Mouse (Mus musculus): ENCODE results near the gene Abcc4. TPM values are rescaled to one million over a fixed set of nuclear protein-coding genes. Genes with fewer than 3 reads are reported as not detected.
"Not testable (repeated sequence)": the region's sequence is repeated elsewhere in the genome, so short reads cannot be mapped to it uniquely, and the experiment has no call there.

Abcc4 gene
- total RNA-seq, 2 experiments from 2014 or later, result 9.0 to 9.1 TPM

DNA sequence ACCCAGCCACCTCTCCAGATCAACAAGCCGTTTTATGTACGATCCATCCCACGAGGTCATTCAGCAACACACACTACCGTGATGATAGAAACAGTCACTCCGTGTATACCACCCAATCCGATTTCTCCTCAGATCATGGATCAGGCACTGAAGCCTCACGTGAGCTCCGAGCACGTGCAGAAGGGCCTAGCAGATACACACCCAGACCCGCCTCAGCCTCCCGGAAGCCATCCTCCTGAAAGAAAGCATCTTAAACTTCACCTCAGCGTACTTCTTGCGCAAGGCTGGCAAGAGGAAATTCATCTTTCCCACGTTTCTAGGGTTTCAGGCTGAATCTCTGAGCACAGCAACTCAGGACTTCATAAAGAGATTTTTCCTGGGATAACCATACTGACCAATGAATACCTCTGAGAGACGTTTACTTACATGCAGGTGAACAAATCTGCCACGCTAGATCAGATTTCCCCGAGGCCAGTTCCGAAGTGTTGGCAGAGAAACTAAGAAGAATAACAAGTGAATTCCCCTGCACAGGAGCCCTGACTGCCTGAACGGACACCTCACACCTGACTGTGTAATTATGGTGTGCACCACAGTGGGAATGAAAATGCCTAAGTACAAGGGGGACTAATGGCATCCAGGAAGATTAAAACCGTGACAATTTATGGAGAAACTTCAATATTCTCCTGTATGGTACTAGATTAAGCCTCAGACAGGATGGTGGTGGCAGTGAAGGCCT is 54.1 kb downstream of the Abcc4 start:
- intact Hi-C loops (cut with DNase I), result no loop called here
- no peak for DNase-seq

DNA sequence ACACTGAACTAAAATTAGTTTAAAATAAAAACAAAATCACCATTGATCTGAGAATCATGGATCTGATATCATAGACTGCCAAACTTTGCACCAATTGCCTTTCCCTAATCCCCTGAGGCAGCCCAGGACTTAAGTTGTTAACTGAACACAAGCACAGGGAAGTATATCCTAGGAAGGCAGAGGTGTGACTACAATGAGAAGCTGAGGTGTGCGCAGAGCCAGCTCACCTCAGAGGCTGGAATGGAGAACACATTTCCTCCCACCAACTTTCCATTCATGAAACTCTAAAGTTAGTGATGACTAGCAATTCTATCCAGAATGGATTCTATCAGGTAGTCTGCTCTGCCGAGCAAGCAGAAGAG is 56.1 kb downstream of the Abcc4 start:
- intact Hi-C loops (cut with DNase I), result no loop called here
- no peak for DNase-seq

DNA sequence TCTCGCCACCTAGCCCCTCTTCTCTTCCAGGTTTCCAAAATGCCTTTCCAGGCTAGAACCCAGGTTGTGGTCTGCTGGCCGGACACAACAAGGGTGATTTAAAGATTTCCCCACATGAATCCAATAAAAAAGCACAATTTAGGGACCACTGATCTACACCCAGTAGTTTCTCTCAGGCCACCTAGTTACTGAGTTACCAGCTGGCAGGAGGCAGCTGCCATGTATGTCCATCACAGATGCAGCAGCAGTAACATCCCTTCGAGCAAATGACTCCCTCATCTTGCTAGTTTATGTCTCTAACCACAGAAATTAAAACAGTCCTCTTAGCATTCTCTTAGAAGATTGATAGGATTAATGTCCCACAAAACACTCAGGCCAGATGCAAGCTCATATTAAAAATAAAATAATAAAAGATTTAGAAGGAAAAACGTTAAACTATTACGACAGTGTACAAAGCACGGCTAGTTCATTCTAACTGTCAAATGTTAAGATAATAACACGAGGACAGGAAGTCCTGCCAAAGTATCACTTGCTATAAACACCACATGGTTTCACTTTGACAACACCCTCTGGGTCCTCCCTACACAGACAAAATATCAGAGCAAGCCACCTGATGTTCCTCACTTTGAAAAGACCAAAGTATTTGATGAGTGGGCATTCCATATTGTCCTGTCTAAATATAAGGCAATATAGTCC is 56.7 kb downstream of the Abcc4 start:
- intact Hi-C loops (cut with DNase I), result no loop called here
- no peak for DNase-seq

DNA sequence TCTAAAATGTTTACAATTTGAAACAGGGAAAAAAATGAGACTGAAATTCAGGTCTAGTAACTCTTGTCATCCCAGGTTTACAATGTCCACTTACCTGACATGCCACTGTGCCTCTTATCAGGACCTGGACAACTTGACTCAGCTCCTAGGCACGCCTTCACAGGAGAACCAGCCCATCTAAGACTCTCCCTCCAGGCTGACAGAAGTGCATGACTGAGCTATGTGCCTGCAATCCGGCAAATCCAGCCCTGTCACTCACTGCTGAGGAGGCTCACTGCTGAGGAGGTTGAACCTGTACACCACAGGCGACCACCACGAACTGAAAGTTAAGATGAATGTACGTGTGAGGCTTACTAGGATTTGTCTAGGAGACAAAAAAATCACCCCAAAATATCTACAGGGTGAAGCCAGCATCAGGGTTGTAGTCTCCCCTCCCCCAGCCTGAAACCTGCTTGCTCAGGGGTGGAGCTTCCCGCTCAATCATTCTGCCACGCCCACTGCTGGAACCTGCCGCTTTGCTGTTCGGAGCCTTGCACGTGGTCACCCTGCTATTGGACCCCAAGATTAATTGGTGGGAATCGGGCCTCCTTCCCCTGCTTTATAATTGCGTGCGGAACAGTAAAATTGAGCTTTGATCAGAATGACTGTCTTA is 63.0 kb downstream of the Abcc4 start:
- DNase-seq; intact Hi-C loops (cut with DNase I): not testable (repeated sequence)

DNA sequence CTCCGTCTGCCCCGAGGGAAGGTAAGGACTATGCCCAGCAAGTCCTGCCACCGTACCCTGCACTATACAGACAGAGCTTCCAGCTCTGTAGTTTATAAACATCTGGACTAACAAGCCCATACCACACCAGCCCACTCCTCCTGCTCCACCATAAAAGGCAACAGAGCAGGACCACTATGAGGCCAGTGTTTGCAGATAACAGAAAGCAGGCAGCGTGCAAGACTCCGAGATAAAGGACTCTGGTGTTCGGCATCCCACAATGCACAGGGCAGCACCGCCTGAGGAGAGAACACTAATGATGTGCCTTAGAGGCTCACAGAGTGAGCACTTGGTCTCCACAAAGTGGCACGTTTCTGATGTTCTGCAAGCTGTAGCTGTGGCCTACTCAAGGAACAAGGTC is 63.9 kb downstream of the Abcc4 start:
- intact Hi-C loops (cut with DNase I), result no loop called here
- no peak for DNase-seq

DNA sequence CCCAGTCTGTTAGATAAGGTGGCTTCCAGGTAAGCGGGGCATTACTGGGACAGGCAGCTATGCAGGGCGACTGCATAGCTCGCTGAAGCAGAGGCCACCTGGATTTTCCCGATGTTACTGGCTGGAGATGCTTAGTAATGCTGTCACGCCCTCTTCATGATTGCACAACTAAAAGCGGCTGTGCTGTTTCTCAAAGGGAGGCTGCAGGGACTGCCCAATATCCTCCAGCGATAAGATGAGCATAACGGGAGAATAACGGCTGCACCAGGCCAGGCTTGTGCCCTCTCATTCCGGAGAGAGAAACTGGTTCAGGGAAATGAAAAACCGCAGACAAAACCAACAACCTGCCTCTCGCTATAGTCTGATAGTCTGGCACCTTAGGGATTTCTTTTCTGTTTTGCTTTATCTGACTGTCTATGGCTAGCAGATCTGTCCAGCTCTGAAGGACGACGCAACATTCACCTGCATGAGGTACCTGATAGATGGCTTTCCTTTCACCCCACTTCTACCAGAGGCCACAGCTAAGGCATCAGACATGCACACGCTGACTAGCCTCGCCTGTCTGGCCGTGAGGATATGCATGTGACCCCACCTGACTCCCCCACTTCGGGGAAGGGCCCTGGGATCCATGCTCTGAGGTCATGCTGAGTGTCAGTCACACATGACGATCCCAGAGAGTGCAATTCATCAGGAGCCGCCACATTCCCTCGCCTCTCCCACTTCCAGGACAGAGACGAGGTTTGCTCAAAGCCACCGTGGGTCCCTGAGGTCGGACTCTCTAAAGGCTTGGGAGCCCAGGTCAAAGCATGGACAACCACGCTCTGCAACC is 67.4 kb downstream of the Abcc4 start:
- intact Hi-C loops (cut with DNase I), result loop anchor here (5.0 kb wide), 1 partner anchor 54 kb away; no protein-coding TSS in a partner anchor
- no peak for DNase-seq

DNA sequence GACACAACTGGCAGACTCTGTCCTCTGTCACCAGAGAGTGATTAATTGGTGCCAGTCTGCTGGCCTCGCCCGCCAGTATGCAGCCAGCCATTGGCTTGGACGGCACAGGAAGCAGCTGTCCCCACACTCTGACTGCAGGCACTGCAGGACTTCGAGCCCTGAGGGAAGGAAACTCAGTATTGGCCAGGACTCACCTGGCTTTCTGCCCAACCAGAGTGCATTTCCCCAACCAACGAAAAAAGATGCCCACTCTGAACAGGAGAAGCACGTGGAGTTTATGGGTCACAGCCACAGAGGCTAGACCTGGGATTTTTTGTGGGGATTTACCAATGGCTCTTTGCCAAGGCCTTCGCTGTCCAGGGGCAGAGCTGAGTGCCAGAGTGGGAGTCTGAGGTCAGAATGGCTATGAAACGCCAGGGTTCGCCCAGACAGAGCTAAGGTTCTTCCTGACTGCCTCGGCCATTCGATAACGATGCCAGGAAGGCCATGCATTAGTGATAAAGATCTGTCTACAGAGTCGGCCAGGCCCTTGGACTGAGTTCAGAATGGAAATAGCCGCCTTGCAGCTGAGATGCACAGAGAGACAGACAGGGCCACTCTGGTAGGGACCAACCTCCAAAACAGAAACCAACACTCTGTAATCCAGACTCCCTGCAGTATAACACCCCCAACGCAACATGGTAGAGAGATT is 70.4 kb downstream of the Abcc4 start:
- intact Hi-C loops (cut with DNase I), result loop anchor here (5.0 kb wide), 1 partner anchor 57 kb away; no protein-coding TSS in a partner anchor

DNA sequence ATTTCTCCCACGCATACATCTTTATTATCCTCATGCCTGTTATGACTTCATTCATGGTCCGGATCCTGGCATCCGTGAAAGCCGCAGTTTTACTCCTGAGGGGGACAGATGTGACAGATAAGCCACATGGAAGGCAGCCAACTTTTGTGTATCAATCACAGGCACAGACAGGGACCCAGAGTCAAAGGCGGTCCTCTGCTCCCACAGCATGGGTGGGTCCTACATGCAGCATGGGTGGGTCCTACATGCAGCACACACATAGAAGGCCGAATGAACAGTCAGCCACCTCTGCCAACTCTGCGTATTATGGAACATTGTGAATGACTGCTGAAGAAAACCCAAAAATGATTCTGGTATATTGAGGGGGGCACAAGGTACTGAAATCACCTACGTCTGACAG is 76.4 kb downstream of the Abcc4 start:
- intact Hi-C loops (cut with DNase I), result no loop called here
- DNase-seq, result no peak

More for the DNA sequence above, 70.4 kb downstream of the Abcc4 start:
- peak; percentile 77 for DNase-seq

DNA sequence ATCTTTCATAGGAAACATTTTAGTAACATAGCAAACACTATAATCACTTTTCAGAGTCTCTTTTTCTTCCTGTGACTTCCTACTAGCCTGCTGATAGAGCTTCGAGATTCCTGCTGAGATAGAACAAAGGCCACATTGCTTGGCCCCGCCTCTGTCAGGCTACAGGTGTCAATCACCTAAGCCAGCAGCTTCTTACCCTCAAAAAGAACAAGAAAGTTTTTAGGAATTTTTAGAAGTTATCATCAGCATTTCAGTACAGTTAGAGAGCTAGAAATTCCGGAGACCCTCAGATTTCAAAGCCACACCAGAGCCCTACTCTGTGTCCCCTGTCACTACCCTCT is 84.6 kb downstream of the Abcc4 start:
- no peak for DNase-seq
- intact Hi-C loops (cut with DNase I), result no loop called here

DNA sequence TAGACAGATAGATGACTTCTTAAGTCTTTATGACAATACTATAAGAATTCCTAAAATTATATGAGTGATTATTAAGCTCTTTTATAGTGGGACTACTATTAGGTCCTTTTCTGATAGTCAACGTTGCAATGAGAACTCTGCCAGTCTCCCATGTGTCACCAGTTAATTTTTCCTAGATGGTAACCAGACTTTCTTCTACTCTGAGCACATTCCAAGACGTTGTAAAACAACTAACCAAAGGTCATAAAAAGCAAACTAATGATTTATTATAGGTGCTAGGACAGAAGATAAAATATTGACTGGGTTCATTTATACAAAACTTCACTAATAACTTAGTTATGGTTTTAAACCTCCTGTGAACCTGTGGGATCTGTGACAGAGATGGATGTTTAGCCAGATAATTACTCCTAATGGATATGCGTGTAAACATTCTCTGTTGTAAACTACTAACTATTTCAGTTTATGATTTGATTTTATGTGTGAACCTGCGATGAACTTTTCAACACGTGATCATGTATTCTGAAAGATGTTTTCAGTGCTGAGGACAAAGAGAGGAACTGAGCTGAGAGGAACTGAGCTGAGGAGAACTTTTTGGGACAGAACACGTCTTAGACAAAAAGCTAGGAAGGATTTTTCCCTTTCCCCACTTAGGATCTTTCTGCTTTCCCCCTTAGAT is 85.1 kb downstream of the Abcc4 start:
- intact Hi-C loops (cut with DNase I), result no loop called here

DNA sequence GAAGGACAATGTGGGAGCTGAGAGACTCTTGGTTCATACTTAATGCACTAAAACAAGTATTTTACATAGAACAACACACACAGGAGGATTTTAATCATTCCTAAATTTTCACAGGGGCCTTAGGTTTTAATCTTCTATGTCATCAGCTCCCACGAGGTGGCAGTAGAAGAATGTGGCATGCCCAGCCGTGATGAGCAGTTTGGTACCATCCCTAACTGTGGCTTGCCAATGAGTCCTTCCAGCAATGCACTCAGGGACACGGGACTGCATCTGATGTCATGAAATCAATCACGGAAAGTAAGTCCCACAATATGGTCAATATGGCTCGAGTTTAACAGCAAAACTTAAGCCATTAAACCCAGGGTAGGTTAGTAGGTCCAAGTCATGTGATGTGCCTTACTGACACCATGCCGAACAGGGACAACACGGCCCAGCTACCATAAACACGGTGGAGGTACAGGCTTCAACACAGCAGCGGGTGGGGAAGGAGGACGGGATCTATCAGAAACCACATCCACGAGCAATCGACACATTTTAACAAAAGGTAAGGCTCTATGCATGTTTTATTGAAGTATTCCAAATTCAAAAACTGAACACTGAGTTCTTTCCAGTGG is 89.2 kb downstream of the Abcc4 start:
- peak; percentile 50 to 52 for DNase-seq
- intact Hi-C loops (cut with DNase I), result loop anchor here (1.0 to 2.0 kb wide), 3 partner anchors 86 to 200 kb away; no protein-coding TSS in a partner anchor

More for the DNA sequence above, 85.1 kb downstream of the Abcc4 start:
- DNase-seq, result no peak

DNA sequence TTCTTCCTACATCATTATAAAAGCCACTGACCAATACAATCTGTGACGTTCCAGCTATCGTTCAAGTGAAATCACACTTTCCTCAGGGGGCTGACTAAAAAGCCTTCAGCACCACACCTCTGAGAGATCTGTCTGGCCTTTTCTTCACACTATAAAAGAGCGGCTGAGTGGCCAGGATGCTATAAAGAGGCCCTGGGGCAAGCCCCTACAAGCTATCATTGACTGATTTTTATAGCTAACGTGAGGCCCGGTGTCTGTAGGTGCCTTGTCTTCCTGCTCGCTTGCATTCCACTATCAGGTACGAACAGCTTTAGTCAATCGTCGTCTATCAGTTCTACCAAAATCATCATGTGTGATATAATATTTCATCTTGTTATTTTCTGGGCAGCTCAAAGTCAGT is 92.3 kb downstream of the Abcc4 start:
- intact Hi-C loops (cut with DNase I), result no loop called here
- no peak for DNase-seq

DNA sequence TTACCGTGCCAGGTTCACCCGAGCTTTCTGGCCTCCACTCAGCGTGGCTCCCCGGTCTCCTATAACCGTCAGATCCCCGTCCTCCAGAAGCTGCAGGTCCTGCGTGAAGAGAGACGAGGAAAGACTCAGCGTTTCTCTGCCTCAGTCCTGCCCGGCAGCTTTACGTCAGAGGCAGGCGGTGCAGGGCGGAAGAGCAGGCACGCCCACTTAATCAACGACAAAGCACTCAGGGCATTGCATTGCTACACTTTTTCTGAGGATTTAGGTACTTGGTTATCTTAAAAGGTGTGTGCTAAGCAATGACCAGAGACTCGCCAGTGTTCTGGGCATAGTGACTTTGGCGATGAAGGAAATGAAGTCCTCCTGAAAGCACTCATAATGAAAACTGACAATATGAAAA is 94.3 kb downstream of the Abcc4 start:
- intact Hi-C loops (cut with DNase I), result no loop called here
- DNase-seq, result no peak

DNA sequence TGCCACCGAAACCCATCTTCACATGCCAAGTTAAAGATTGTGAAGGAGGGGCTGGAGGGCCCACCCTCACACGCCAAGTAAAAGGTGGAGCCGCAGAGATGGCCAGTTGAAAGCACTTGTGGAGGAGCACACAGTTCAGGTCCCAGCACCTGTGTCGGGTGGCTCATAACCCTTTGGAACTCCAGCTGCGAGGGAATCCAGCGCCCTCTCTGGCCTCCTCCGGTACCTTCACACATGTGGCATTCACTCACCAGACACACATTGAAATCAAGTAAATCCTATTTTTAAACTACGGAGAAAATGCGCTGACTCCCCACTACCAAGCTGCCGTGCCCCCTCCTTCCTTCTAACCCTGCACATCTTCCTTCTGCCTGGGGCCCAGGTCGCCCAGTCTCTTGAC is 95.2 kb downstream of the Abcc4 start:
- intact Hi-C loops (cut with DNase I), result no loop called here
- DNase-seq, result no peak

DNA sequence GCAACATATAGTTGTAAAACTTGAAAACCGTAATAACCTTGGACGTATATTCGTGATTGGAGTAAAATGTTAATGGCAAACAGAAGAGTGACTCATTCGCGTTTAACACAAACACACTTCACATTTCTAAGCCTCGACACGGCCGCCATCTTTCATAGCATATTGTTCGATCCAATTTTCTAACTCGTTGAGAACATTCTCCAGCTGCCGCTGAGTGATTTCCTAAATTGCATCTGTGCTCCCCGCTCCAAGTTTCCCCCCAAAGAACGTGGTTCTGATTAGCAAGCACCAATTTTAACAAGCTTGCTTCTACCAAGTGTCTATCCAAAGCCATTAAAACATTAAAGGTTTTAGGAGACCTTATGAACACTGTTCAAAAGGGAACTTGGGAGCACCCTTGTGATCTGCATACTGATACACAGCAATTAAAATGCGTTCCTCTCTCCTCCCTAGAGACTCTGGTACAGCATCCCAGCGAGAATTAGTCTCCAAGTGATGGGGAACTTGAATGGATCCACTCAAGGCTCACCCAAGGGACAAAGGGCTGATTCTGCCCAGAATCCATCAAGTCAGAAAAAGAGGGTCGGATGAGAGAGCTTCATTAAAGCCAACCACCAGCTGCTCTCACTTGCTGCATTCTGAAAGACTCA is 97.1 kb downstream of the Abcc4 start:
- DNase-seq, result no peak
- intact Hi-C loops (cut with DNase I), result no loop called here

DNA sequence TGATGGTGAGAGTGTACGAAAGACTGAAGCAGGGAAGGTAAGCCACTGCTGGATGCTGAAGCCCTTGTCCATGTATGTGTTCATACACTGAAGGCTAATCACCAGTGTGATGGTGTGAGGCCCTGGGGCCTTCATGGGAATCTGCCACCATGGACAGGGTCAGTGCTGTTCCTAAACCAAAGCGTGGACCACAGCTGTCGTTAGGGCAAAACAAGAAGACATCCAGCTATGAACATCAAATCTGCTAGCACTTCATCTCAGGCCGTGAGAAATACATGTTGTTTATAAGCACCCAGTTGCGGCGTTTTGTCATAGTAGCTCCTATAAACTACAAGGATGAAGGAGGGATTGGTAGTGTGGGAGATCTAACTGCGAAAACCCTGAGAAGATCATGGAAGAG is 97.7 kb downstream of the Abcc4 start:
- intact Hi-C loops (cut with DNase I), result no loop called here
- DNase-seq, result no peak

DNA sequence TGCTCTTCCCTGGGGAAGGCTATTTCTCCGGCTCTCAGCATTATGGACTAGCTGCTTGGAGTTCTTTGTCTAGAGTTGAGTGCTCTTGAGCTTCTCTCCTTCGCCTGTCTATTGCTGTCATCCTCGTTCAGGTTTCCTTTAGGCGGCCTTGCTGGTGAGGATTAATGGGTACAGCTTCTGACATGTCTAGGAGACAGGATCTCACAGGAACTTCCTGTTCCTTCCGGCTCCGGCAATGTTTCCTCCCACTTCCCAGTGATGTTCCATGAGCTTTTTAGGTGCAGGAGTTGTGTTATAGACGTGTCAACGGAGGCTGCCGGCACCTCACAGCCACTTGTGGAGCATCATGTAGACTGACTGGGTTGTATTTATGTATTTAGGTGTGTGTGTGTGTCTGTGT is 99.5 kb downstream of the Abcc4 start:
- DNase-seq, result no peak
- intact Hi-C loops (cut with DNase I), result no loop called here

DNA sequence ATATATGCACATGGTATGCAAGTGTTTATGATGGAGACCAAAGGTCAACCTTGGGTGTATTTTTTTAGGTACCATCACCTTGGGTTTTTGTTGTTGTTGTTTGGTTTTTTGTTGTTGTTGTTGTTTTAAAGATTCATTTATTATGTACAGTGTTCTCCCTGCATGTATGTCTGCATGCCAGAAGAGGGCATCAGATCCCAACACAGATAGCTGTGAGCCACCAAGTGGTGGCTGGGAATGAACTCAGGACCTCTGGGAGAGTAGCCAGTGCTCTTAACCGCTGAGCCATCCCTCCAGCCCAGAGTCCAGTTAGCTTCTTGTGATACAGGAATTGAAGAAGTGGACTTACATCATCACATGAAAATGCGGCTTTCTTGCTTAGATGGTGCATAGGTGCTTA is 101.1 kb downstream of the Abcc4 start:
- no peak for DNase-seq
- intact Hi-C loops (cut with DNase I), result no loop called here

DNA sequence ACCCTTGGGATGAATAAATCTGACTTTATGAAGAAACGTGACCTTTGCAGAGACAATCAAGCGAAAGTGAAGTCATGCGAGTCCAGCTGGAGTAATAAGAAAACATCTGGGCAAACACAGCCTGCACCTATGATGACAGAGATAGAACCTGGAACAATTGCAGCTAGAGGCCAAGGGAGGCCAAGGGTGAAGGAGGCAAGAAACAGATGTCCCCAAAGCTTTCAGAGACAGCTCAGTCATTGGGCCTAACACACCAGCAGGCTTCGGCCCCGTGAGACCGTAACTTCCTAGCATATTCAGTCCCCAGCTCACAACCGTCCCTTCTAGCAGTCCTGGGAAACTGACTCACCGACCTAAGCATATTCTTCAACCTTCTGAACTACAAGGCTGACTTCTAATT is 104.0 kb downstream of the Abcc4 start:
- no peak for DNase-seq
- intact Hi-C loops (cut with DNase I), result no loop called here
